Mouse (Mus musculus): ENCODE measurements around the gene Dohh.
A peak's percentile ranks its signal among the peaks of the same experiment; 100 is the strongest.

Dohh gene

GRCm38 (mm10) chr10:81404082-81404481, 19.9 kb downstream of the Dohh start:
- DNase-seq (ENCODE audit: low read depth, low spot score): peak; percentile 45

- peak; percentile 57 for DNase-seq (ENCODE audit: low read depth, low spot score)
Observed at GRCm38 (mm10) chr10:81404720-81405119, 20.5 kb downstream of the Dohh start.

- DNase-seq (ENCODE audit: low read depth, low spot score): peak; percentile 72
Observed at GRCm38 (mm10) chr10:81405588-81406201, 21.5 kb downstream of the Dohh start.

GRCm38 (mm10) chr10:81406504-81407440, 22.5 kb downstream of the Dohh start:
- no peak for DNase-seq (ENCODE audit: low read depth, low spot score)

- peak; percentile 82 for DNase-seq (ENCODE audit: low read depth, low spot score)
Observed at GRCm38 (mm10) chr10:81407539-81408423, 23.6 kb downstream of the Dohh start.

- DNase-seq (ENCODE audit: low read depth, low spot score): no peak
Observed at GRCm38 (mm10) chr10:81408424-81408729, 24.1 kb downstream of the Dohh start.

- DNase-seq (ENCODE audit: low read depth, low spot score): peak; percentile 75
Observed at GRCm38 (mm10) chr10:81408871-81409291, 24.7 kb downstream of the Dohh start.

GRCm38 (mm10) chr10:81409330-81409729, 25.1 kb downstream of the Dohh start:
- DNase-seq (ENCODE audit: low read depth, low spot score): no peak

- no peak for DNase-seq (ENCODE audit: low read depth, low spot score)
Observed at GRCm38 (mm10) chr10:81410350-81410749, 26.1 kb downstream of the Dohh start.

- DNase-seq (ENCODE audit: low read depth, low spot score): no peak
Observed at GRCm38 (mm10) chr10:81410981-81411380, 26.8 kb downstream of the Dohh start.

GRCm38 (mm10) chr10:81411471-81412400, 27.5 kb downstream of the Dohh start:
- no peak for DNase-seq (ENCODE audit: low read depth, low spot score)

- DNase-seq (ENCODE audit: low read depth, low spot score): no peak
Observed at GRCm38 (mm10) chr10:81412586-81413309, 28.5 kb downstream of the Dohh start.

GRCm38 (mm10) chr10:81413310-81414261, 29.4 kb downstream of the Dohh start:
- DNase-seq (ENCODE audit: low read depth, low spot score): no peak

GRCm38 (mm10) chr10:81414682-81415081, 30.5 kb downstream of the Dohh start:
- DNase-seq (ENCODE audit: low read depth, low spot score): no peak

- DNase-seq (ENCODE audit: low read depth, low spot score): no peak
Observed at GRCm38 (mm10) chr10:81415146-81415545, 30.9 kb downstream of the Dohh start.

- no peak for DNase-seq (ENCODE audit: low read depth, low spot score)
Observed at GRCm38 (mm10) chr10:81415549-81416310, 31.5 kb downstream of the Dohh start.

GRCm38 (mm10) chr10:81416581-81417226, 32.5 kb downstream of the Dohh start:
- DNase-seq (ENCODE audit: low read depth, low spot score): no peak

Measured in CD4-positive helper T cell, adult 2 months (primary cell).